Mouse (Mus musculus) kidney, postnatal 14 days (tissue): ENCODE measurements around the gene Olfr385.
"Not testable (repeated sequence)": the region's sequence is repeated elsewhere in the genome, so short reads cannot be mapped to it uniquely, and the experiment has no call there.

Source experiments
- DNase-seq: peaks from one replicate; pipeline ENCODE4 v3.0.0; 2022; ENCODE audit warnings: mixed read lengths

Olfr385 gene

GRCm38 (mm10) chr11:73592908-73593307, at the start of gene Olfr385:
TSS of gene Olfr385 (minus strand) at chr11:73593008.
- no peak for DNase-seq

GRCm38 (mm10) chr11:73598294-73598693, 5.5 kb upstream of the Olfr385 start, which contains the start of gene Olfr384:
TSS of gene Olfr384 (plus strand) at chr11:73598594.
- DNase-seq: no peak

DNA sequence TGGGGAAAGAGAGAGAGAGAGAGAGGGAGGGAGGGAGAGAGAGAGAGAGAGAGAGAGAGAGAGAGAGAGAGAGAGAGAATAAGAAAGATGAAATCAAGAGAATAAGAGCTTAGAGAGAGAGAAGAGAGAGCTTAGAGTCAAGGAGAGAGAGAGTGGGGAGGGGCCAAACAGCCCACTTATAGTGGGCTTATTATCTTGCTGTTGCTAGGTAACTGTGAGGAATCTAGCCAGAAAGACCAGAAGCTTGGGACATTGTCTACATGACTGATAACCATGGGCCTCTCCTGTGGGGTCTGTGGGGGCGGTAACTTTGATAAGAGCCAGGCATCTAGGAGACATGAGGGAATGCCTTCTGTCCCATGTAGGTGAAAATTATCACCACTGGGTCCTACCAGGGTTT, 9.6 kb downstream of the Olfr385 start:
- DNase-seq: not testable (repeated sequence)

- DNase-seq: no peak
Measured at GRCm38 (mm10) chr11:73579871-73580270, 12.9 kb downstream of the Olfr385 start.
